Mouse (Mus musculus) T-cell, adult 2 months (primary cell): ENCODE measurements around the gene Krtap1-3.
"Not testable (repeated sequence)": the region's sequence is repeated elsewhere in the genome, so short reads cannot be mapped to it uniquely, and the experiment has no call there.

Experiments
- DNase-seq: peaks from one replicate; pipeline ENCODE4 v3.0.0; 2022; ENCODE audit warnings: low spot score

Krtap1-3 gene

DNA sequence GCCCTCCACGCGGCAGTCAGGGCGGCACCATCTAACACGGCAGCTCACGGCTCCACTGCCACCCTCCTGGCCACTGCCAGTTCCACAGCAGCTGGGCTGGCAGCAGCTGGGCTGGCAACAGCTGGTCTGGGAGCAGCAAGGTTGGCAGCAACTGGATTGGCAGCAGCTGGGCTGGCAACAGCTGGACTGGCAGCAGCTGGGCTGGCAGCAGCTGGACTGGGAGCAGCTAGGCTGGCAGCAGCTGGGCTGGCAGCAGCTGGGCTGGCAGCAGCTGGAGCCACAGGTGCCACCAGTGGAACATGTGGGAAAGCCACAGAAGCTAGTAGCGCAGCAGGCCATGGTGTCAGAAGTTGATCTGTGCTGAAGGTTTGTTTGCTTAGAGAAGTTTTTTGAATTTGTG lies at the start of gene Krtap1-3:
TSS of gene Krtap1-3 (minus strand) at position 359 of the 400 bp plus-strand sequence.
- no peak for DNase-seq

- DNase-seq: no peak
These were observed 49.8 kb upstream of the Krtap1-3 start for GRCm38 (mm10) chr11:99640926-99641325.

DNA sequence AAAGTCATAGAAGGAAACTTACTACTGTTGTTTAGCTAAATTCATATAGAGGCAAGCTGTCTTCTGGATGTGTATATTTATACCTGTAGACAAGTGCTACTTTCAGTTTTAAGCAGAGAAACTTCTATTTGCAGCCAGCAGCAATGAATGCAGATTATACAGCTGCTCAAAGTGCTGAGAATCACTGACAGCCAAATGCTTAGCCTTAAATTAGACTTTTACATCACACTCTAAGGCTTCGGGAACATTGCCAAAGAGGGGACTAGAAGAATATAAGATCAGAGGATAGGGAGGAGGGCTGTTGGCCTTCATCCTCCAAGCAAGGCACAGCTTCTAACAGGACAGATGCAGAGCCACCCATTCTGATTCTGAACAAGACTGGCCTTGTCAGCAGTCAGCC lies 45.9 kb upstream of the Krtap1-3 start:
- no peak for DNase-seq

DNA sequence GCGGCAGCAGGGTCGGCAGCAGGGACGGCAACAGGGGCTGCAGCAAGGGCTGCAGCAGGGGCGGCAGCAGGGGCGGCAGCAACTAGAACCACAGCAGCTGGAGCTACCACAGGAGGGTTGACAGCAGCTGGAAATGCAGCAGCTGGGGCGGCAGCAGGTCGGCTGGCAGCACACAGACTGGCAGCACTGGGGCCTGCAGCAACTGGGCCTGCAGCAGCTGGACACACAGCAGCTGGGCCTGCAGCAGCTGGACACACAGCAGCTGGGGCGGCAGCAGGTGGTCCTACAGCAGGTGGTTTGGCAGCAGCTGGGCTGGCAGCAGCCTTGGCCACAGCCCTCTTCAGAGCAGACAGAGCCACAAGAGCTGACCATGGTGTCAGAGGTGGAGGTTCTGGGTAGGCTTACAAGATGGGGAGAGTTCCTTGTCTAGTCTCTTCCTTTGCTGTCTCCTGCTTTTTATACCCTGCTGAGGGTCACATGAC lies 43.6 kb upstream of the Krtap1-3 start, which contains the start of gene Krtap4-2:
TSS of gene Krtap4-2 (minus strand) at position 432 of the 482 bp plus-strand sequence.
- no peak for DNase-seq

DNA sequence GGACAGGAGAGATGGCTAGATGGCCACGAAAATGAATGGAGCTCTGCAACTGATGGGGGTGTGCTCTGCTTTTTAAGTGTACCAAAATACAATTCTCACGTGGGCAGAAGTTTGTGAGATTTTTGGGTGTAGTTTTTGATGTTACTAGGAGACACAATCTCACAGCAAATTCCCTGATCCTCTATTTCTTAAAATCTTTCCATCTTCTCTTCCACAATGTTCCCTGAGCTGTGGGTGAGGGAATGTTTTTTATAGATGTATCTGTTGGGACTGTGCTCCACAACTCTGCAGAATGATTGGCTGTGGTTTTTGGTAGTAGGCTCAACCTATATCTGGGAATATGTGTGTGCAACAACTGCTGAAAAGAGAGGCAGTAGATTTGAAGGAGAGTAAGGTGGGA lies 42.2 kb upstream of the Krtap1-3 start:
- DNase-seq: no peak

GRCm38 (mm10) chr11:99630890-99631289 lies 39.8 kb upstream of the Krtap1-3 start:
- DNase-seq: no peak

DNA sequence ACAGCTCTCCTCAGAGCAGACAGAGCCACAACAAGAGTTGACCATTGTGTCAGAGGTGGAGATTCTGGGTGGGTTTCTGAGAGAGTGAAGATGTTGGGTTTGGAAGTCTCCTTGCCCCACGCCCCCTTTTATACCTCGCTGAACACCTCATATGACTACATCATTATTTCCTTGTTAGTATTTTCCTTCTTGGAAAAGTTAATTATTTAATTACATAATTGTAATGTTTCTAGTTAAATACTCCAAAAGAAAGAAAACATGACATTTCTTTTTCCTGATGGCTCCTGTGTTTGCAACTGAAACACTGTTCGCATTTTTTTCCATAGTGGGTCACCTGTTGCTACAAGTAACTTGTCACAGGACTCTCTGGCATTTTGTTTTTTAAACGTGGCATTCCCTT lies 37.0 kb upstream of the Krtap1-3 start, which contains the start of gene Krtap4-1:
TSS of gene Krtap4-1 (minus strand) at position 101 of the 400 bp plus-strand sequence.
- DNase-seq: no peak

DNA sequence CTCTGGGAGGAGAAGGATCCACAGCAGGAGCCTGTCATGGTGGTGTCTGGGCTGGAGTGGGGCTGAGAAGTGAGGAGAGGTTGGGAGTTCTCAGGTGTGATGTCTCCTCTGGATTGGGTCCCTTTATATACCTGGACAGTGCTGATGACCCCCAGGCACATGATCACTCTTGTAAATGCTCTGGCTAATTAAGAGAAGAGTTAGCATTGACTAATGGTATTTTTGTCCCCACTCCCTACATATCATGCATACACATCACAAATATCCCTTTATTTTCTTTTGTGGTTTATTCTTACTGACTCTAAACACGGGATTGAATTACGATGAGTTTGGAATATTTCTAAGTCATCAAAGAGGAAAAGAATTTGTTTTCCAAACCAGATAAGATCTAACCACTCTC lies 29.2 kb upstream of the Krtap1-3 start, which contains the start of gene Gm11562:
TSS of gene Gm11562 (minus strand) at position 101 of the 400 bp plus-strand sequence.
- no peak for DNase-seq

DNA sequence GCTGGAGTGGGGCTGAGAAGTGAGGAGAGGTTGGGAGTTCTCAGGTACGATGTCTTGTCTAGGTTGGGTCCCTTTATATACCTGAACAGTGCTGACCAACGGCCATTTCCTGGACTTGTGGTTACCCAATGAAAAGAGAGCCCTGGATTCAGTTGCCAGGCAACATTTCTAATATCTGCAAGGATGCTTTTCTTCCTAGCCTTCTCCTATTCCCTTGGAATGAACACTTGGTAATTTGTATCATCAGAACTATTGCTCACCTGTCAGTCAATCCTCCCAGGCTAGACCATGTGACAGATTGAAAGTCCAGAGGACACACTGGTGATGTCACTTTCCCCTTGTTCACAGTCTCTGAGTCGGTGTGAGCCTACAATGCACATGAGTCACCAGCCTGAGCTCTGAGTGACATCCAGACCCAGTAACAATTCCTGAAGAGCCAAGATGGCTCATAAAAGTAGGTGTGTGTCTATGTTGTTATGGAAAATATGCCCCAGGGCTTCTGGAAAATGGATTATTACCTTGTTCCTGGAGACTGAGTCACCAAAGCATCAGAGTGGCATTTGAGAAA lies 23.7 kb upstream of the Krtap1-3 start, which contains the start of gene Krtap2-4:
TSS of gene Krtap2-4 (minus strand) at position 51 of the 568 bp plus-strand sequence.
- no peak for DNase-seq

DNA sequence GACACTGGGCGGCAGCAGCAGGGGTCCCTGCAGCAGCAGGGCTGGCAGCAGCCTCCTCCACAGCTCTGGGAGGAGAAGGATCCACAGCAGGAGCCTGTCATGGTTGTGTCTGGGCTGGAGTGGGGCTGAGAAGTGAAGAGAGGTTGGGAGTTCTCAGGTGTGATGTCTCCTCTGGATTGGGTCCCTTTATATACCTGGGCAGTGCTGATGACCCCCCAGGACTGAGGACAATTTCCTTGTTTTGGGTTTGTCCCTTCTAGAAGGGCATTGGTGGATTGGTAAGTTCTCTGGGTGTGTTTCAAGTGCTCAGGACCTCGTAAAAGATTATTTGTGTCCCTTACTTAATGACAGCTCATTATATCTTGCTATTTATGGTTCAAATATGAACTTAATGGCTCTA lies 18.9 kb upstream of the Krtap1-3 start, which contains the start of gene Gm11937:
TSS of gene Gm11937 (minus strand) at position 101 of the 400 bp plus-strand sequence.
- DNase-seq: not testable (repeated sequence)

DNA sequence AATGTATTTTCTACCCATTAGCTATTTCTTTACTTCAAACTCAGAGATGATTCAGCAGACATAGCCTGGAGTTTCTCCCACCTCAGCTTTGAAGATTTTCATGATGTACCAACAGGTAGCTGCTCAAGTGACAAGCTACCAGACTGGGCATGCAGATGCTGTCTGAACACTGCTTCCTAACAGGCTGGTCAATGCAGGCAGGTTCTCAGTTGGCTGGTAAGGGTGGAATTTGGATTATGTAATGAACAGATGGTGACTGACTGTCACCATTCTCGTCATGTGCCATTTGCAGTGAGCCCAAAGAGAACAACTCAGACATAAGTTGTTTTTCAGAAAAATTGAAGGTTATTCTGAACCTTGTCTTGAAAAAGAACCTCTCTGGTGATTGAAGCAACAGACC lies 18.0 kb upstream of the Krtap1-3 start:
- no peak for DNase-seq

- not testable (repeated sequence) for DNase-seq
These were observed 12.1 kb upstream of the Krtap1-3 start, which contains the start of gene Gm11938 for GRCm38 (mm10) chr11:99603208-99603607. Gene Gm11938, minus strand, starts transcription at chr11:99603308.

- DNase-seq: not testable (repeated sequence)
These were observed 6.6 kb upstream of the Krtap1-3 start, which contains the start of gene Krtap9-3 for GRCm38 (mm10) chr11:99597742-99598141. Gene Krtap9-3, minus strand, starts transcription at chr11:99598105.

DNA sequence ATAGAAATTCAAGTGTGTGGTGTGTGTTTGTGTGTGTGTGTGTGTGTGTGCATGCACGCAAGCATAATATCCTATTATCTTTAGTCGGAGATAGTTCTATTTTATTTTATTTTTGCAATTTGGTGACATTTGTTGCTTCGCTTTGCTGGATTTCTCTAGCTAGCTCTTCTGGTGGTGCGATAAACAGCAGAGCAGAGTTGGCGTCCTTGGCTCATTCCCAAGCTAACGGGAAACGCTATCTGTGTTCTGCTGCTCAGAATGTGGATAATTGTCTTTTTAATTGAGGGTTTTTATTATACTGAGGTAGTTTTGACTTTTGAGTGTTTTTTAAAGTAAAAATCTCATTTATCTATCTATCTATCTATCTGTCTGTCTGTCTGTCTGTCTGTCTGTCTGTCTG lies 6.0 kb downstream of the Krtap1-3 start:
- no peak for DNase-seq

- no peak for DNase-seq
These were observed 7.9 kb downstream of the Krtap1-3 start, which contains the start of gene Krtap1-4 for GRCm38 (mm10) chr11:99583245-99583704. Gene Krtap1-4, minus strand, starts transcription at chr11:99583654.

DNA sequence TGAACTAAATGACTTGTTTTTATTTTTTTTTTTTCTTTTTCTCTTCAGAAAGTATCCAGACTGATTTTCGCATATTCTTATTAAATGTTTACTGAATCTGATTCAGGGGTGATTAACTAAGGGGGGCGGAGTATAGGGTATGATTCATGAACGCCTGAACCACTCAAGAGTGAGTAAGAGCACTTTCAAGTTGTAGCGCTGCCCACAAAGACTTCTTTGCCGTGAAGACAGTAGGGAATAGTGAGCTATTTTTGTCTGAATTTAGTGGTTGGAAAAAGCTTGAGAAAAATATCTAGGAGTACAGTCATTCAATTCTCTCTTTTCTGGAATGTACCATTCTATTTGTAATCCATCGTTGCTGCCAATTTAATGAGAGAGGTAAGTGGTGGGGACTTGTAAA lies 9.6 kb downstream of the Krtap1-3 start:
- no peak for DNase-seq

GRCm38 (mm10) chr11:99581051-99581450 lies 10.1 kb downstream of the Krtap1-3 start:
- no peak for DNase-seq

DNA sequence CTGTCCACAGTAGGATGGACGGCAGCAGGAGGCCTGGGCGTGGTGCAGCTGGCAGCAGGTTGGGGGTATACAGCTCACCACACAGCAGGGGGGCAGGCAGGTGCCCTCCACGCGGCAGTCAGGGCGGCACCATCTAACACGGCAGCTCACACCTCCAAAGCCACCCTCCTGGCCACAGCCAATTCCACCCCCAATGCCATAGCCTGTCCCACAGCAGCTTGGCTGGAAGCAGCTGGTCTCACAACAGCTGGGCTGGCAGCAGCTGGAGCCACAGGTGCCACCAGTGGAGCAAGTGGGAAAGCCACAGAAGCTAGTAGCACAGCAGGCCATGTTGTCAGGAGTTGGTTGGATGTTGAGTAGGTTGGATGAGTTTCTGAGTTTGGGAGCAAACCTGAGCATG lies 10.5 kb downstream of the Krtap1-3 start, which contains the start of gene Krtap1-5:
TSS of gene Krtap1-5 (minus strand) at position 381 of the 400 bp plus-strand sequence.
- DNase-seq: no peak

- DNase-seq: peak; percentile 33
These were observed 17.0 kb downstream of the Krtap1-3 start for GRCm38 (mm10) chr11:99574106-99574505.

GRCm38 (mm10) chr11:99573164-99573563 lies 18.0 kb downstream of the Krtap1-3 start:
- DNase-seq: no peak

GRCm38 (mm10) chr11:99566530-99566929 lies 24.6 kb downstream of the Krtap1-3 start, which contains the start of gene Krtap3-1:
Gene Krtap3-1, minus strand, starts transcription at chr11:99566630.
- no peak for DNase-seq

DNA sequence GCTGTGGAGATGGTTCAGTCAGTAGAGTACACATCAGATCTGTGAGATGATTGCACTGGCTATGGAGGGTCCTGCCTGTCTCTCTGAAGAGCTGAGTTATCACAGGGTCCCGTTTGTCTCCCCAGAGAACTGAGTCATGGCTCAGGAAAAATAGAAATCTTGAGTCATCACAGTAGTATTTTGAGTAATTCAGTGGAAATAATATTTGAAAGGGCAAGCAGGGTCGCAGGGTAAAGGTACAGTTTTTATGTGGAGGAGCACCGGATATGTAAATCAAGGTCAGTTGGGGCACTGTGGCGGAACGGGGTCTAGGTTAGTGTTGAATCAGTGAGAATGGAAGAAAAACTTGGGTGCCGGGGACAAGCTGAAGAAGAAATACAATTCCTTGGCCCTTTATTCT lies 28.6 kb downstream of the Krtap1-3 start:
- no peak for DNase-seq

DNA sequence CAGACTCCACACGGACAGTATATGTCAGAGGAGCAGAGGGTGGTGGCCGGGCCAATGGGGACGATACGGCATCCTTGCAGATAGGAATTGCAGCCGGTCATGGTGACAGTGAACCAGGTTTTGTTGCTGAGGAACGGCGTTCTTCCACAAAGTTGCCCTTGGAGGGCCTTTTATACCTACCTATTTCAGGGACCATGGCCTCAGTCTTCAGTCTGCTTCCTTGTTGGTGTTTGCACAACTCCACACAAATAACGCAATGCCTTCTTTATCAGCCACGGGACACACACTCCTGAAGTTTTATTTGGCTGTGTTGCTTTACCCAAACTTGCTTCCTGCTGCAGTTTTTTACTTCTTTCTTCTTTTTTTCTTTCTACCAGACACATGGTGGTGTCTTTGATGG lies 31.8 kb downstream of the Krtap1-3 start, which contains the start of gene Gm11939:
TSS of gene Gm11939 (minus strand) at position 101 of the 400 bp plus-strand sequence.
- no peak for DNase-seq
